Mouse (Mus musculus) liver, embryonic 14.5 days (tissue): ENCODE data around the gene Pias1. TPM values are rescaled to one million over a fixed set of nuclear protein-coding genes. Genes with fewer than 3 reads are reported as not detected.

Experiments
- ATAC-seq: fragments of 200-750 bp; cut with Nextera tagmentation; 2 replicates; pipeline ENCODE4 v1.8.0; 2017; ENCODE audit warnings: moderate number of reproducible peaks, mild to moderate bottlenecking, moderate library complexity; ENCODE audit not compliant: insufficient read depth
- DNase-seq, 3 experiments: peaks; one replicate each; pipeline ENCODE4 v3.0.0-alpha.2; 2012 to 2013; ENCODE audit warnings: low read depth in 3 of 3, low spot score in 3 of 3
- H3K27ac ChIP-seq: fragments of 300-500 bp; sonication (generic); 2 replicates; pipeline ENCODE4 v1.5.1; 2014; ENCODE audit warnings: moderate library complexity, mild to moderate bottlenecking, control low read depth, inconsistent platforms
- H3K27me3 ChIP-seq: fragments of 300-500 bp; sonication (generic); 2 replicates; pipeline ENCODE4 v1.6.1; 2014; ENCODE audit warnings: mild to moderate bottlenecking, low read length, moderate library complexity; ENCODE audit not compliant: control insufficient read depth, insufficient read depth
- H3K36me3 ChIP-seq: fragments of 300-500 bp; sonication (generic); replicated peaks from 2 replicates; pipeline ENCODE4 v1.6.1; 2014; ENCODE audit warnings: low read depth; ENCODE audit not compliant: control insufficient read depth, insufficient read depth
- H3K4me1 ChIP-seq, 2 experiments: fragments of 200-500 bp in 1 of 2; fragments of 300-500 bp in 1 of 2; sonication (generic) in 1 of 2; replicated peaks; 2 replicates each; pipeline ENCODE4 v1.6.1; 2012 to 2014; ENCODE audit warnings: antibody characterized with exemption in 1 of 2, inconsistent platforms in 1 of 2, low read length in 1 of 2; ENCODE audit not compliant: control insufficient read depth in 2 of 2, insufficient read depth in 2 of 2
- H3K4me2 ChIP-seq: fragments of 300-500 bp; sonication (generic); 2 replicates; pipeline ENCODE4 v1.6.1; 2014; ENCODE audit warnings: low read depth, mild to moderate bottlenecking, control low read depth, moderate library complexity
- H3K4me3 ChIP-seq, 2 experiments: fragments of 200-500 bp in 1 of 2; fragments of 300-500 bp in 1 of 2; sonication (generic) in 1 of 2; 2 replicates each; pipeline ENCODE4 v1.5.1; 2012 to 2014; ENCODE audit warnings: low read depth in 2 of 2, low read length in 2 of 2, mild to moderate bottlenecking in 2 of 2, control low read depth in 1 of 2, inconsistent platforms in 1 of 2, moderate library complexity in 1 of 2; ENCODE audit not compliant: insufficient read depth in 1 of 2
- H3K9ac ChIP-seq: fragments of 300-500 bp; sonication (generic); replicated peaks from 2 replicates; pipeline ENCODE4 v1.6.1; 2014; ENCODE audit warnings: mild to moderate bottlenecking, control low read depth, moderate library complexity
- H3K9me3 ChIP-seq: fragments of 300-500 bp; sonication (generic); 2 replicates; pipeline ENCODE4 v1.6.1; 2016; ENCODE audit warnings: low read length, mixed read lengths; ENCODE audit not compliant: control insufficient read depth
- CTCF ChIP-seq: IDR thresholded peaks from 2 replicates; pipeline ENCODE4 v1.5.1; 2016; ENCODE audit warnings: antibody characterized with exemption, low read depth, control low read depth
- EP300 ChIP-seq: IDR thresholded peaks from 2 replicates; pipeline ENCODE4 v1.6.1; 2016; ENCODE audit warnings: antibody characterized with exemption, low read depth
- WGBS: fragments of 180-500 bp; shearing (Covaris S2); extraction: QIAGEN DNeasy Blood & Tissue Kit; methylation state at CpG from one replicate; pipeline ENCODE4 v1.1.7; 2014; ENCODE audit not compliant: insufficient replicate concordance; 5-methylcytosine and 5-hydroxymethylcytosine counted together
- polyA plus RNA-seq, 2 experiments: library from polyadenylated mRNA; depleted of rRNA in 1 of 2; stranded (reverse) in 1 of 2; unstranded in 1 of 2; fragments of >200 nt; fragmentation: Nextera tagmentation in 1 of 2; extraction: Ambion mirVana in 1 of 2; gene quantifications; 2 replicates each; pipeline versions ENCODE4 v1.2.1 to v1.2.3; 2012 to 2014

Gene Pias1
- polyA plus RNA-seq, 2 experiments: 9.5 to 22.0 TPM

DNA sequence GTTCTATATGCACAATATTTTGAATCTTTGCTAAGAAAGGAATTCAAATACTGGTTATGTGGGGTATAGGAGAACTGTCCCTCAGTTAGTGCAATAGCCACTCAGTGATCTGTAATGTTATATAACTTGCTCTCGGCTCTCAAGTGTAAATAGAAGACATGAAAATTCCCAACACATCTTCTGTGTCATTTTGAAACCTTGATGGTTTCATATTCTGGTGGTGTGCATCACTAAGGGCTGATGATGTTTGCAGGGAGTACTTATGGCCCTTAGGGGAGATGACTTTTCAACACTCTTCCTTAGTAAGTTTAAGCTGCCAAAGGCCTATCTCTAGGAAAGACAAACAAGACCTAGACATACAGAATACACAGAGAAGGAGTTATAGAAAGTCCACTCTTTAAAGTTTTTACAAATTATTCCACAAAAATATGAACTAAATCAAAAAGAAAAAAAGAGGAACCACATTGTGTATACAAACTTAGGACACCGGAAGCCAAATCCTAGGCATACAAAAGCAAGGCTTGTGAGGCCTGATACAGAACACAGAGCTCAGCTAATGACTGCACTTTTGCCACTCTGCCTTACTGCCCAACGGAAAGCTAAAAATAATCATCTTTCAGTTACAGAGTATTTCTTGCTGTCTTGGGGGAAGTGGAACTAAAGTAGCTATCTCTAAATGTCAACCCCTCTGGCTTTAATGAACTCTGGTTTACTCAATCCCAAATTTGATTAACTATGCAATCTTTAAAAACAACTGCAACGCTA lies 55.0 kb downstream of the Pias1 start:
- Histone ChIP-seq H3K36me3 (no peaks in the 10 kb centered on the region), H3K27me3 (no peaks in the 10 kb centered on the region), H3K9ac (no peak overlapping the region), H3K4me1 (peaks cover 5 to 12% of the 10 kb centered on the region in 2 experiments; a peak in 3 of 4 replicates), H3K27ac (no peak overlapping the region), H3K9me3 (no peaks in the 10 kb centered on the region), H3K4me2 (no peak overlapping the region), H3K4me3 (no peak overlapping the region)
- no peak for DNase-seq
- TF ChIP-seq EP300 (no peak), CTCF (no peak)
- 26% methylated on average over 4 of the region's 4 CpGs for whole genome bisulfite sequencing
- ATAC-seq: no peak

- no peak for ATAC-seq
- no peak overlapping the region for H3K4me3 ChIP-seq
- 80% methylated on average over 2 of the region's 2 CpGs for WGBS
- TF ChIP-seq CTCF: no peak
- TF ChIP-seq EP300: no peak
- H3K27me3 ChIP-seq: no peaks in the 10 kb centered on the region
- no peak for DNase-seq
- H3K9ac ChIP-seq: no peak overlapping the region
- no peaks in the 10 kb centered on the region for H3K9me3 ChIP-seq
- H3K4me1 ChIP-seq: no peaks in the 10 kb centered on the region
- H3K27ac ChIP-seq: no peak overlapping the region
- no peaks in the 10 kb centered on the region; the same call in 1 of the 2 replicates for H3K36me3 ChIP-seq
- H3K4me2 ChIP-seq: no peak overlapping the region
These were observed 62.7 kb downstream of the Pias1 start for GRCm38 (mm10) chr9:62924886-62925610.

GRCm38 (mm10) chr9:62920877-62921276 lies 66.8 kb downstream of the Pias1 start:
- Histone ChIP-seq H3K9ac (no peak overlapping the region), H3K27ac (no peak overlapping the region), H3K4me3 (no peak overlapping the region), H3K27me3 (no peaks in the 10 kb centered on the region), H3K4me2 (no peak overlapping the region), H3K36me3 (peaks cover 11% of the 10 kb centered on the region), H3K9me3 (no peaks in the 10 kb centered on the region), H3K4me1 (no peaks in the 10 kb centered on the region)
- TF ChIP-seq EP300 (no peak), CTCF (no peak)
- 63% methylated on average over 2 of the region's 2 CpGs for WGBS
- ATAC-seq (no peak), DNase-seq (no peak)

GRCm38 (mm10) chr9:62917059-62917458 lies 70.7 kb downstream of the Pias1 start:
- Histone ChIP-seq H3K4me2 (no peak overlapping the region), H3K27ac (no peak overlapping the region), H3K36me3 (peaks cover 14% of the 10 kb centered on the region), H3K4me3 (no peak overlapping the region), H3K27me3 (no peaks in the 10 kb centered on the region), H3K9ac (no peak overlapping the region), H3K9me3 (no peaks in the 10 kb centered on the region), H3K4me1 (no peaks in the 10 kb centered on the region)
- TF ChIP-seq EP300 (no peak), CTCF (no peak)
- ATAC-seq: no peak
- DNase-seq: no peak
- 87% methylated on average over 1 of the region's 1 CpGs for WGBS

DNA sequence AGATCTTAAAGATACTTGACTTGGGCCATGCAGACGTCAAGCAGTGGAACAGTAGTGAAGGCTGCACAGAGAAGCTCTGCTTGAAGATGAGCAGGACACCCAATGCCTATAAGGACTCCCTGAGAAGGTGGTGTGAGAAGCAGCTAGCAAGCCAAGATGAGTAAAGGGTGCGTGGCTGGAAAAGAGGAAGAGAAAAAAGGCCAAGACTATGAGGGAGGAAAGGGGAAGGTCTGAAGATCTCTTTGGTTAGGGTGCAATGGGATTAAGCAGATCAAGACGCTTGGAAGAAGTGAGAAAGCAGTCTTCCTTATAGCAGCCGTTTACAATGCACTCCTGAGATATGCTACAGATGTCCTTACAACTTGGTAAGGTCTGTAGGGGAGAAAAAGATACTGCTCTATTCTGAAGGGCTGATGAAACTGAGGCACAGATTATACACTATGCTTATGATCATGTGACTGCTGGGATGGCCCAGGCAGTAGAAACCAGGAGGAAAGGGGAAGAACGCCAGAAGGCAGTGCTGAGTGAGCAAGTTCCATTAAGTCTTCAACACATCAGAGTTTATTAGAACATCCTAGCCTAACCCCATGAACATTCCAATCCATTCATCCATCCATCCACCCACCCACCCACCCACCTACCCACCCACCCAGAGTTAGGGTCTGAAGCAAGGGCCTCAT lies 74.2 kb downstream of the Pias1 start:
- 58% methylated on average over 5 of the region's 5 CpGs for WGBS
- no peaks in the 10 kb centered on the region for H3K9me3 ChIP-seq
- H3K9ac ChIP-seq: no peak overlapping the region
- no peak overlapping the region for H3K4me2 ChIP-seq
- no peaks in the 10 kb centered on the region for H3K4me1 ChIP-seq
- no peak for TF ChIP-seq CTCF
- TF ChIP-seq EP300: no peak
- H3K4me3 ChIP-seq: no peak overlapping the region
- H3K36me3 ChIP-seq: peaks cover 21% of the 10 kb centered on the region
- H3K27ac ChIP-seq: no peak overlapping the region
- no peak for DNase-seq
- no peak for ATAC-seq
- no peaks in the 10 kb centered on the region for H3K27me3 ChIP-seq
